Mouse (Mus musculus): ENCODE measurements around the gene Gm10563. TPM values are rescaled to one million over a fixed set of nuclear protein-coding genes. Genes with fewer than 3 reads are reported as not detected.

The Gm10563 gene
- polyA plus RNA-seq, 1 experiment = not detected

- H3K36me3 ChIP-seq (ENCODE audit: control insufficient read depth, insufficient read depth, low read length, poor library complexity, severe bottlenecking) = peaks cover 40% of the 10 kb centered on the region
Measured at GRCm38 (mm10) chr4:155618321-155618720, 26.9 kb downstream of the Gm10563 start.

GRCm38 (mm10) chr4:155613264-155613663 is 31.9 kb downstream of the Gm10563 start:
- no peaks in the 10 kb centered on the region for H3K9me3 ChIP-seq (replicated peaks; ENCODE audit: control insufficient read depth, insufficient read depth, low read length, poor library complexity, severe bottlenecking)
- peaks cover 38% of the 10 kb centered on the region for H3K36me3 ChIP-seq (ENCODE audit: control insufficient read depth, insufficient read depth, low read length, poor library complexity, severe bottlenecking)
- no peaks in the 10 kb centered on the region for H3K27me3 ChIP-seq (ENCODE audit: control insufficient read depth, insufficient read depth, low read length, poor library complexity, severe bottlenecking)
- no peak overlapping the region for H3K9ac ChIP-seq (ENCODE audit: low read depth, poor library complexity, severe bottlenecking)
- no peaks in the 10 kb centered on the region for H3K4me1 ChIP-seq (ENCODE audit: control insufficient read depth, insufficient read depth, low read length)
- H3K4me3 ChIP-seq (ENCODE audit: low read depth, low read length) = no peak overlapping the region
- TF ChIP-seq CTCF (IDR thresholded peaks at IDR 0.05; ENCODE audit: low read depth, low read length) (no peak), EP300 (IDR thresholded peaks at IDR 0.05; ENCODE audit: insufficient read depth, low read depth, low read length) (no peak), POLR2A (IDR thresholded peaks at IDR 0.05; ENCODE audit: insufficient read depth, low read length) (no peak)
- no peak overlapping the region for H3K27ac ChIP-seq (ENCODE audit: insufficient read depth, low read length)

More at GRCm38 (mm10) chr4:155618321-155618720, 26.9 kb downstream of the Gm10563 start:
- H3K9me3 ChIP-seq (replicated peaks; ENCODE audit: control insufficient read depth, insufficient read depth, low read length, poor library complexity, severe bottlenecking) = no peaks in the 10 kb centered on the region
- no peak for TF ChIP-seq EP300 (IDR thresholded peaks at IDR 0.05; ENCODE audit: insufficient read depth, low read depth, low read length)
- no peak for TF ChIP-seq POLR2A (IDR thresholded peaks at IDR 0.05; ENCODE audit: insufficient read depth, low read length)
- no peak for TF ChIP-seq CTCF (IDR thresholded peaks at IDR 0.05; ENCODE audit: low read depth, low read length)
- H3K4me1 ChIP-seq (ENCODE audit: control insufficient read depth, insufficient read depth, low read length) = no peaks in the 10 kb centered on the region
- no peaks in the 10 kb centered on the region for H3K27me3 ChIP-seq (ENCODE audit: control insufficient read depth, insufficient read depth, low read length, poor library complexity, severe bottlenecking)
- H3K27ac ChIP-seq (ENCODE audit: insufficient read depth, low read length) = no peak overlapping the region
- no peak overlapping the region for H3K9ac ChIP-seq (ENCODE audit: low read depth, poor library complexity, severe bottlenecking)
- no peak overlapping the region for H3K4me3 ChIP-seq (ENCODE audit: low read depth, low read length)

GRCm38 (mm10) chr4:155611860-155612259 is 33.3 kb downstream of the Gm10563 start:
- Histone ChIP-seq H3K4me3 (ENCODE audit: low read depth, low read length) (no peak overlapping the region), H3K9ac (ENCODE audit: low read depth, poor library complexity, severe bottlenecking) (no peak overlapping the region), H3K9me3 (replicated peaks; ENCODE audit: control insufficient read depth, insufficient read depth, low read length, poor library complexity, severe bottlenecking) (no peaks in the 10 kb centered on the region), H3K27me3 (ENCODE audit: control insufficient read depth, insufficient read depth, low read length, poor library complexity, severe bottlenecking) (no peaks in the 10 kb centered on the region), H3K36me3 (ENCODE audit: control insufficient read depth, insufficient read depth, low read length, poor library complexity, severe bottlenecking) (peaks cover 31% of the 10 kb centered on the region), H3K4me1 (ENCODE audit: control insufficient read depth, insufficient read depth, low read length) (no peaks in the 10 kb centered on the region), H3K27ac (ENCODE audit: insufficient read depth, low read length) (no peak overlapping the region)
- TF ChIP-seq POLR2A (IDR thresholded peaks at IDR 0.05; ENCODE audit: insufficient read depth, low read length) (no peak), EP300 (IDR thresholded peaks at IDR 0.05; ENCODE audit: insufficient read depth, low read depth, low read length) (no peak), CTCF (IDR thresholded peaks at IDR 0.05; ENCODE audit: low read depth, low read length) (no peak)

- no peaks in the 10 kb centered on the region for H3K27me3 ChIP-seq (ENCODE audit: control insufficient read depth, insufficient read depth, low read length, poor library complexity, severe bottlenecking)
- peaks cover 14% of the 10 kb centered on the region for H3K36me3 ChIP-seq (ENCODE audit: control insufficient read depth, insufficient read depth, low read length, poor library complexity, severe bottlenecking)
- H3K9me3 ChIP-seq (replicated peaks; ENCODE audit: control insufficient read depth, insufficient read depth, low read length, poor library complexity, severe bottlenecking) = no peaks in the 10 kb centered on the region
- H3K4me1 ChIP-seq (ENCODE audit: control insufficient read depth, insufficient read depth, low read length) = no peaks in the 10 kb centered on the region
- TF ChIP-seq POLR2A (IDR thresholded peaks at IDR 0.05; ENCODE audit: insufficient read depth, low read length) (no peak), CTCF (IDR thresholded peaks at IDR 0.05; ENCODE audit: low read depth, low read length) (no peak), EP300 (IDR thresholded peaks at IDR 0.05; ENCODE audit: insufficient read depth, low read depth, low read length) (no peak)
- no peak overlapping the region for H3K4me3 ChIP-seq (ENCODE audit: low read depth, low read length)
- H3K9ac ChIP-seq (ENCODE audit: low read depth, poor library complexity, severe bottlenecking) = no peak overlapping the region
- H3K27ac ChIP-seq (ENCODE audit: insufficient read depth, low read length) = no peak overlapping the region
Measured at GRCm38 (mm10) chr4:155606825-155607224, 38.4 kb downstream of the Gm10563 start.

GRCm38 (mm10) chr4:155605132-155605531 is 40.1 kb downstream of the Gm10563 start:
- H3K9me3 ChIP-seq (replicated peaks; ENCODE audit: control insufficient read depth, insufficient read depth, low read length, poor library complexity, severe bottlenecking) = no peaks in the 10 kb centered on the region
- H3K36me3 ChIP-seq (ENCODE audit: control insufficient read depth, insufficient read depth, low read length, poor library complexity, severe bottlenecking) = peaks cover 6% of the 10 kb centered on the region
- H3K4me1 ChIP-seq (ENCODE audit: control insufficient read depth, insufficient read depth, low read length) = no peaks in the 10 kb centered on the region
- H3K4me3 ChIP-seq (ENCODE audit: low read depth, low read length) = no peak overlapping the region
- H3K27me3 ChIP-seq (ENCODE audit: control insufficient read depth, insufficient read depth, low read length, poor library complexity, severe bottlenecking) = no peaks in the 10 kb centered on the region
- no peak overlapping the region for H3K9ac ChIP-seq (ENCODE audit: low read depth, poor library complexity, severe bottlenecking)
- TF ChIP-seq EP300 (IDR thresholded peaks at IDR 0.05; ENCODE audit: insufficient read depth, low read depth, low read length) (no peak), POLR2A (IDR thresholded peaks at IDR 0.05; ENCODE audit: insufficient read depth, low read length) (no peak), CTCF (IDR thresholded peaks at IDR 0.05; ENCODE audit: low read depth, low read length) (no peak)
- no peak overlapping the region for H3K27ac ChIP-seq (ENCODE audit: insufficient read depth, low read length)

- no peak overlapping the region for H3K9ac ChIP-seq (ENCODE audit: low read depth, poor library complexity, severe bottlenecking)
- H3K4me1 ChIP-seq (ENCODE audit: control insufficient read depth, insufficient read depth, low read length) = no peaks in the 10 kb centered on the region
- TF ChIP-seq EP300 (IDR thresholded peaks at IDR 0.05; ENCODE audit: insufficient read depth, low read depth, low read length) = no peak
- TF ChIP-seq CTCF (IDR thresholded peaks at IDR 0.05; ENCODE audit: low read depth, low read length) = no peak
- TF ChIP-seq POLR2A (IDR thresholded peaks at IDR 0.05; ENCODE audit: insufficient read depth, low read length) = no peak
- peaks cover 3% of the 10 kb centered on the region for H3K36me3 ChIP-seq (ENCODE audit: control insufficient read depth, insufficient read depth, low read length, poor library complexity, severe bottlenecking)
- H3K4me3 ChIP-seq (ENCODE audit: low read depth, low read length) = no peak overlapping the region
- no peaks in the 10 kb centered on the region for H3K27me3 ChIP-seq (ENCODE audit: control insufficient read depth, insufficient read depth, low read length, poor library complexity, severe bottlenecking)
- H3K9me3 ChIP-seq (replicated peaks; ENCODE audit: control insufficient read depth, insufficient read depth, low read length, poor library complexity, severe bottlenecking) = no peaks in the 10 kb centered on the region
- no peak overlapping the region for H3K27ac ChIP-seq (ENCODE audit: insufficient read depth, low read length)
Measured at GRCm38 (mm10) chr4:155603801-155604200, 41.4 kb downstream of the Gm10563 start.
